Mouse (Mus musculus) ES-E14 (cell line): Measurements from ENCODE around the gene Arhgap19. TPM values are rescaled to one million over a fixed set of nuclear protein-coding genes. Genes with fewer than 3 reads are reported as not detected.
A peak's percentile ranks its signal among the peaks of the same experiment; 100 is the strongest.

ENCODE experiments used
- DNase-seq: peaks from one replicate; pipeline ENCODE4 v3.0.0-alpha.2; 2013; ENCODE audit warnings: low read depth, low spot score
- H3K27ac ChIP-seq: 2 replicates; pipeline ENCODE4 v1.5.1; 2012; ENCODE audit warnings: low read depth, mild to moderate bottlenecking, low read length, moderate library complexity, mixed read lengths; ENCODE audit not compliant: poor library complexity, insufficient read depth, severe bottlenecking
- H3K36me3 ChIP-seq: 2 replicates; pipeline ENCODE4 v1.6.1; 2012; ENCODE audit warnings: mild to moderate bottlenecking, low read length, moderate library complexity, mixed read lengths; ENCODE audit not compliant: control insufficient read depth, poor library complexity, insufficient read depth, severe bottlenecking
- H3K4me1 ChIP-seq, 2 experiments: fragments of 150-350 bp in 1 of 2; sonication (generic) in 1 of 2; 2 replicates each; pipeline ENCODE4 v1.6.1; 2012; ENCODE audit warnings: low read length in 2 of 2, mild to moderate bottlenecking in 1 of 2, mixed read lengths in 1 of 2; ENCODE audit not compliant: control insufficient read depth in 2 of 2, insufficient read depth in 2 of 2, poor library complexity in 1 of 2
- H3K4me3 ChIP-seq, 2 experiments: fragments of 150-350 bp in 1 of 2; sonication (generic) in 1 of 2; 2 replicates each; pipeline ENCODE4 v1.5.1; 2012; ENCODE audit warnings: low read length in 2 of 2, low read depth in 1 of 2, mild to moderate bottlenecking in 1 of 2, mixed read lengths in 1 of 2; ENCODE audit not compliant: insufficient read depth in 1 of 2, poor library complexity in 1 of 2, severe bottlenecking in 1 of 2
- H3K9ac ChIP-seq: 2 replicates; pipeline ENCODE4 v1.6.1; 2012; ENCODE audit warnings: low read depth, mild to moderate bottlenecking, low read length, mixed read lengths; ENCODE audit not compliant: poor library complexity, insufficient read depth, severe bottlenecking
- H3K9me3 ChIP-seq: fragments of 150-350 bp; sonication (generic); 2 replicates; pipeline ENCODE4 v1.6.1; 2012; ENCODE audit warnings: low read depth, mild to moderate bottlenecking, low read length; ENCODE audit not compliant: control insufficient read depth, insufficient read depth
- CHD2 ChIP-seq: IDR thresholded peaks from 2 replicates; pipeline ENCODE4 v1.6.1; 2014; ENCODE audit warnings: mild to moderate bottlenecking, low read depth, low read length, inconsistent platforms
- HCFC1 ChIP-seq: IDR thresholded peaks from 2 replicates; pipeline ENCODE4 v1.6.1; 2012; ENCODE audit warnings: low read length, inconsistent platforms, borderline replicate concordance; ENCODE audit not compliant: insufficient read depth
- MAFK ChIP-seq: IDR thresholded peaks from 2 replicates; pipeline ENCODE4 v1.6.1; 2014; ENCODE audit warnings: mild to moderate bottlenecking, low read depth, low read length, inconsistent platforms; ENCODE audit not compliant: insufficient read depth
- ZC3H11A ChIP-seq: IDR thresholded peaks from 2 replicates; pipeline ENCODE4 v1.6.1; 2012; ENCODE audit warnings: low read depth, mild to moderate bottlenecking, inconsistent platforms, low read length, borderline replicate concordance
- ZNF384 ChIP-seq: IDR thresholded peaks from 2 replicates; pipeline ENCODE4 v1.6.1; 2012; ENCODE audit warnings: low read depth, low read length, inconsistent platforms
- in situ Hi-C, 2 experiments: fragments of 600-800 bp; cut with MboI; formaldehyde crosslinking; loops; one replicate each; pipeline ENCODE4 v1.15.1; 2025; ENCODE audit warnings: low sequenced_read_pairs in 2 of 2, inconsistent platforms in 1 of 2; ENCODE audit not compliant: unreplicated experiment in 2 of 2
- total RNA-seq: library from RNA; depleted of rRNA; stranded (reverse); fragments of 300-350 nt; gene quantifications from 2 replicates; pipeline ENCODE4 v1.2.3, GENCODE M21; 2012

The Arhgap19 gene
- total RNA-seq, 1 experiment: 31.7 TPM

- Histone ChIP-seq H3K9me3 (no peaks in the 10 kb centered on the region), H3K4me3 (no peak overlapping the region), H3K9ac (no peak overlapping the region), H3K4me1 (peaks cover 0 to 7% of the 10 kb centered on the region in 2 experiments; a peak in 2 of 4 replicates), H3K36me3 (peaks cover 8% of the 10 kb centered on the region; the same call in 1 of the 2 replicates), H3K27ac (no peak overlapping the region)
- TF ChIP-seq MAFK (no peak), HCFC1 (no peak), ZNF384 (no peak), CHD2 (no peak), ZC3H11A (peak; percentile 86)
- in situ Hi-C loops: loop anchor here (5.0 to 10.0 kb wide), 2 partner anchors 109 to 112 kb away; no protein-coding TSS in a partner anchor
- peak; percentile 79 for DNase-seq
These were observed 37.8 kb downstream of the Arhgap19 start for GRCm38 (mm10) chr19:41763870-41764660.

- peak overlapping the region; percentile 32 for H3K9ac ChIP-seq
- no peak overlapping the region for H3K27ac ChIP-seq
- no peaks in the 10 kb centered on the region for H3K9me3 ChIP-seq
- H3K36me3 ChIP-seq: no peaks in the 10 kb centered on the region
- peaks cover 0 to 7% of the 10 kb centered on the region in 2 experiments; a peak in 2 of 4 replicates for H3K4me1 ChIP-seq
- peak; percentile 55 for DNase-seq
- peak overlapping the region; percentile 9 to 23; a peak in 1 of 4 replicates for H3K4me3 ChIP-seq
- in situ Hi-C loops: loop anchor here (5.0 to 10.0 kb wide), 2 partner anchors 107 to 109 kb away; no protein-coding TSS in a partner anchor
- TF ChIP-seq ZC3H11A (peak; percentile 27; the same call in 1 of the 2 replicates), MAFK (no peak)
These were observed 40.3 kb downstream of the Arhgap19 start for GRCm38 (mm10) chr19:41761529-41761928.

GRCm38 (mm10) chr19:41759765-41760164, 42.1 kb downstream of the Arhgap19 start:
- Histone ChIP-seq H3K36me3 (no peaks in the 10 kb centered on the region), H3K27ac (no peak overlapping the region), H3K9me3 (no peaks in the 10 kb centered on the region), H3K4me1 (peaks cover 0 to 5% of the 10 kb centered on the region in 2 experiments; a peak in 1 of 4 replicates), H3K9ac (no peak overlapping the region), H3K4me3 (no peak overlapping the region)
- DNase-seq: no peak
- in situ Hi-C loops: loop anchor here (5.0 to 10.0 kb wide), 3 partner anchors 105 to 135 kb away; no protein-coding TSS in a partner anchor
- no peak for TF ChIP-seq ZNF384
- TF ChIP-seq CHD2: no peak
- TF ChIP-seq HCFC1: no peak
- TF ChIP-seq ZC3H11A: no peak
- TF ChIP-seq MAFK: no peak

GRCm38 (mm10) chr19:41759270-41759669, 42.6 kb downstream of the Arhgap19 start:
- H3K36me3 ChIP-seq: no peaks in the 10 kb centered on the region
- no peak overlapping the region for H3K9ac ChIP-seq
- in situ Hi-C loops: loop anchor here (10.0 kb wide), 1 partner anchor 134 kb away; no protein-coding TSS in a partner anchor
- H3K4me1 ChIP-seq: peaks cover 0 to 5% of the 10 kb centered on the region in 2 experiments; a peak in 1 of 4 replicates
- TF ChIP-seq CHD2 (no peak), MAFK (no peak), ZNF384 (no peak), ZC3H11A (no peak), HCFC1 (no peak)
- no peak overlapping the region for H3K27ac ChIP-seq
- DNase-seq: no peak
- no peaks in the 10 kb centered on the region for H3K9me3 ChIP-seq
- H3K4me3 ChIP-seq: no peak overlapping the region
